Mouse (Mus musculus): ENCODE data around the gene Cog3. TPM values are rescaled to one million over a fixed set of nuclear protein-coding genes. Genes with fewer than 3 reads are reported as not detected.

Cog3 gene
- polyA plus RNA-seq, 2 experiments, result 6.9 to 7.8 TPM

DNA sequence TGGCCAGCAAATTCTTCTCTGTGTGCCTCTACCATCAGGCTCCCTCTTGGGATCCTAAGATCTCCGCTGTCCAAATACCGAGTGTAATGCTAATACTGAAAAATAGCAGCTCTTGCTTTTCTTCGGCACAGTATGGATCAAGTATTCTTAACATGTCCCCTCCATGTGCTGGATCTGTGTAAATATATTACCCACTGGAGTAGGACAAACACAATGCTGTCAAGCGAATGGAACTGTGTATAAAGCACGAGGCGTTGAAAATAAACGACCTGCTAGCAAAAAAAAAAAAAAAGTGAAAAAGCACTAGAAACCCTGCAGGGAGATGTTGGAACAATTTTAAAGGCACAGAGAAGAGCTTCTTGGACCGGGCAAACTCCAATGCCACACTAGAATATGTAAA is 92.8 kb downstream of the Cog3 start:
- WGBS (ENCODE audit: insufficient replicate concordance), result 68% methylated on average over 8 of the region's 8 CpGs
- ATAC-seq (ENCODE audit: insufficient read depth), result no peak

GRCm38 (mm10) chr14:75660936-75661335 is 93.4 kb downstream of the Cog3 start:
- Histone ChIP-seq H3K27me3 (ENCODE audit: control insufficient read depth, insufficient read depth, low read length) (no peaks in the 10 kb centered on the region), H3K4me3 (ENCODE audit: insufficient read depth in 1 of 2, low read depth in 2 of 2, low read length in 2 of 2) (no peak overlapping the region), H3K9me3 (ENCODE audit: control insufficient read depth, low read length) (no peaks in the 10 kb centered on the region), H3K36me3 (replicated peaks; ENCODE audit: control insufficient read depth, insufficient read depth, low read depth) (no peaks in the 10 kb centered on the region), H3K4me1 (replicated peaks; ENCODE audit: control insufficient read depth in 2 of 2, insufficient read depth in 2 of 2, low read length in 1 of 2) (no peaks in the 10 kb centered on the region), H3K27ac (no peak overlapping the region), H3K4me2 (ENCODE audit: low read depth) (no peak overlapping the region), H3K9ac (replicated peaks) (no peak overlapping the region)
- ATAC-seq (ENCODE audit: insufficient read depth) (no peak), DNase-seq (ENCODE audit: low read depth in 3 of 3, low spot score in 3 of 3) (no peak)
- WGBS (ENCODE audit: insufficient replicate concordance), result 75% methylated on average over 6 of the region's 6 CpGs
- TF ChIP-seq CTCF (IDR thresholded peaks at IDR 0.05; ENCODE audit: low read depth) (no peak), EP300 (IDR thresholded peaks at IDR 0.05; ENCODE audit: low read depth) (no peak)

More for the DNA sequence above, 92.8 kb downstream of the Cog3 start:
- Histone ChIP-seq H3K4me3 (ENCODE audit: insufficient read depth in 1 of 2, low read depth in 2 of 2, low read length in 2 of 2) (no peak overlapping the region), H3K4me2 (ENCODE audit: low read depth) (no peak overlapping the region), H3K36me3 (replicated peaks; ENCODE audit: control insufficient read depth, insufficient read depth, low read depth) (no peaks in the 10 kb centered on the region), H3K27ac (no peak overlapping the region), H3K4me1 (replicated peaks; ENCODE audit: control insufficient read depth in 2 of 2, insufficient read depth in 2 of 2, low read length in 1 of 2) (no peaks in the 10 kb centered on the region), H3K9ac (replicated peaks) (no peak overlapping the region), H3K9me3 (ENCODE audit: control insufficient read depth, low read length) (no peaks in the 10 kb centered on the region), H3K27me3 (ENCODE audit: control insufficient read depth, insufficient read depth, low read length) (no peaks in the 10 kb centered on the region)
- no peak for TF ChIP-seq EP300 (IDR thresholded peaks at IDR 0.05; ENCODE audit: low read depth)
- TF ChIP-seq CTCF (IDR thresholded peaks at IDR 0.05; ENCODE audit: low read depth), result no peak
- DNase-seq (ENCODE audit: low read depth in 3 of 3, low spot score in 3 of 3), result no peak

Other genes starting within 250 kb of the Cog3 start
- gene Spert, start 161.4 kb downstream of the Cog3 start, polyA plus RNA-seq (2012; rRNA removed), result not detected in 2 replicates
- gene Spert, start 161.4 kb downstream of the Cog3 start, polyA plus RNA-seq (2014; fragmentation: Nextera tagmentation; extraction: Ambion mirVana), result not detected in 2 replicates
- gene Erich6b, start 112.3 kb downstream of the Cog3 start, polyA plus RNA-seq (2012; rRNA removed), result not detected in 2 replicates
- gene Erich6b, start 112.3 kb downstream of the Cog3 start, polyA plus RNA-seq (2014; fragmentation: Nextera tagmentation; extraction: Ambion mirVana), result not detected in 2 replicates
- 2.6 and 3.8 TPM in 2 replicates for gene Slc25a30, start 32.5 kb upstream of the Cog3 start, polyA plus RNA-seq (2012; rRNA removed)
- 2.0 and 2.8 TPM in 2 replicates for gene Slc25a30, start 32.5 kb upstream of the Cog3 start, polyA plus RNA-seq (2014; fragmentation: Nextera tagmentation; extraction: Ambion mirVana)
- 857 and 1,453 TPM in 2 replicates for gene Tpt1, start 90.6 kb upstream of the Cog3 start, polyA plus RNA-seq (2012; rRNA removed)
- 684 and 702 TPM in 2 replicates for gene Tpt1, start 90.6 kb upstream of the Cog3 start, polyA plus RNA-seq (2014; fragmentation: Nextera tagmentation; extraction: Ambion mirVana)
- not detected in 2 replicates for gene Kctd4, start 200.5 kb upstream of the Cog3 start, polyA plus RNA-seq (2012; rRNA removed)
- gene Kctd4, start 200.5 kb upstream of the Cog3 start, polyA plus RNA-seq (2014; fragmentation: Nextera tagmentation; extraction: Ambion mirVana), result 0.10 and 0.13 TPM in 2 replicates

All from liver, embryonic 14.5 days (tissue).